Mouse (Mus musculus): ENCODE results near the gene B230217C12Rik.

B230217C12Rik gene

DNA sequence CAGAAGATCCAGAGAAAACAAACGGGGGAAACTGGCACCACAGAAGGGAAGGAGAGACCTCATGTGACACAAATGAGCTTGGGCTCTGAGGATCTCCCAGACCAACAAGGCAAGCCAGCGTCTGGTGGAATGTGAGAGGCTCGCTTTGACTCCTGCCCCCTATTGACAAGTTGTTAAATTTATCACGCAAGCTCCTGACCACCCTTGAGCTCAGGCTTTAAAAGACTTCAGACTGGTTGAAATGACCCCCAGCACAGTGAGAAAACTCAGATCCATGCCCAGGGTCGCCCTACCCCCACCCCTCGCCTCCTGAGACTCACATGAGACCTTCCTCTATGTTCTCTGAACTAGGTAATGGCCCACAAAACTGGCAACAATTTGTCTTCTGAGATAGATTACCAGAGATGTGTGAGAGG lies at the start of gene B230217C12Rik:
TSS of gene B230217C12Rik (plus strand) at position 242 of the 416 bp plus-strand sequence.
- DNase-seq (ENCODE audit: low spot score), result no peak

DNA sequence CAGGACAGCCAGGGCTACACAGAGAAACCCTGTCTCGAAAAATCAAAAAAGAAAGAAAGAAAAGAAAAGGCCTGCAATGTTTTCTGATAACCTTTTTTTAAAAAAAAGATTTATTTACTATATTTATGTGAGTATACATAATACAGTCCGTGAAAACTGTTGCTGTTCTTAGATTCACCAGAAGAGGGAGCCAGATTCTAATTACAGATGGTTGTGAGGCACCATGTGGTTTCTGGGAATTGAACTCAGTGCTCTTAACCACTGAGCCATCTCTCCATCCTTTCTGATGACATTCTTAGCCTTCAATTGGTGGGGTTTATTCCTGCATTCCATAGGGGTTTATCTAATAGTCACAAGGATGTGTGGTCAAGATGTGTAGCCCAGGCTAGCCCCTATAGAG lies 47.4 kb upstream of the B230217C12Rik start:
- DNase-seq (ENCODE audit: low spot score), result no peak

DNA sequence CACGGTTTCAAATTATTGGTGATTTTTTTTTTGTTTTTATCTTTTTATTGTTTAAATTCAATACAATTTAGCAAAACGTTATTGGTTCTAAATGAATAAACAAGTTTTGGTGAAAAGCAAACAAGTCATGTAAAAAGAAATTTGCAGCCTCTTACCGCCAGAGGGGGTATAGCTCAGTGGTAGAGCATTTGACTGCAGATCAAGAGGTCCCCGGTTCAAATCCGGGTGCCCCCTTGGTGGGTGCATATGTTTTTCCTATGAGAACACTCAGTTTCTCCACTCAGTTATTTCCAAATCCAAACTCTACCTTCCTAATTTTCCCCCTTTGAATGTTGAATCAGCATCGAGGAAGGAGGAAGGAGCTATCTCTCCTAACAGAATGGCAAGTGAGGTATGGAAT lies 43.7 kb upstream of the B230217C12Rik start:
- DNase-seq (ENCODE audit: low spot score), result no peak

DNA sequence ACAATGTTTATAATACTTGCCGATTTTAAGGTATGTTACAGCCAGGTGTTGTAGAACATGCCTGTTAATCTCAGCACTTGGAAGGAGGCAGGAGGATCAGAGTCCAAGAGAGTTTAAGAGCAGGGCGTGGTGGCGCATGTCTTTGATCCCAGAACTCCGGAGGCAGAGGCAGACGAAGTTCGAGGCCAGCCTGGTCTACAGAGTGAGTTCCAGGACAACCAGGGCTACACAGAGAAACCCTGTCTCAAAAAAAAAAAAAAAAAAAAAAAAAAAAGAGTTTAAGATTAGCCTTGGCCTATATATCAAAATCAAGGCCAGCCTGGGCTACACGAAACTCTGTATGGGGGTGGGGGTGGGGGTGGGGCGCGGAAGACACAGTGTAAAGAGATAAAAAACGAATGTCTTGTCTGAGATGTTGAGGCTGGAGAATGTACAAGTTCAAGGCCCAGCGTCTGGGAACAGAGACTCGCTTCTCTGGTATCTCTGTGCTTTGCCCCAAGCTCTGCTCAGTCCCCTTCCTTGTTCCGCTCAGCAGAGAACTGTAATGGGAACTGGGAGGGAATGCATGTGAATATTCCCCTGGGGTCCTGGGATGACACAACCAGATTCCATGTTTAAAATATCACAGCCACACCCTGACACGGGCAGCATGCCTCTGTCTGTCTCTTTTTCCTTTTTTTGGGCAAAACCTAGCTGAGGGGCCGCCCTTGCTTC lies 43.1 kb upstream of the B230217C12Rik start:
- no peak for DNase-seq (ENCODE audit: low spot score)

DNA sequence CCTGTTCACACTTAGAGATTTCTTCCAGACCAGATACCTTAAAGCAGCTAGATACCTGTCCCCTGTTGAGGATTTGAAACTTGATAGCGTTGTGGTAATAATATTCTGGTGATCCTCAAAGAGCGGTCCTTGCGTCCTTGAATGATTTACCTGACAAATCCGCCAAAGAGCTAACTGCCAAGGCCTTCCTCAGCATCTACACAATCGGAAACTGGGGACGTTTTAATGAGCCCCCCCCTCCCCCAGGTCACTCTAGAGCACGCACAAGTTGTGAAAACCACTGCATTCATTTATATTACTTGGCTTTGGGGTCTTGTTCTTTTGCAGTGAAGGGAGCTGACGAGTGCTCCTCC lies 42.5 kb upstream of the B230217C12Rik start:
- no peak for DNase-seq (ENCODE audit: low spot score)

DNA sequence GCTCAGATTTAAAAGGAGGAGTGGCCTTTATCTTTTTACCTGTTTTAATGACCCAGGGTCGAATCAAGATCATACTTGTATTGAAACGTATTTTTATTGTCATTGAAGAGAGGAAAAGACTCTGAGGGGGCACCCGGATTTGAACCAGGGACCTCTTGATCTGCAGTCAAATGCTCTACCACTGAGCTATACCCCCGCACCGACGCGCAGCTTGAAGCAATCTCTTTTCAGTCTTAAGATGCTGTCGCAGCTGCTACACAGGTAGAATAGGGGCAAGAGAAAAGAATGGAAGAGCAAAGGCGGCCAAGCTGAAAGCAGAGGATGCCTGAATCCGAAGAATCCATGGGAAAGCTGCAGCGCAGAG lies 41.8 kb upstream of the B230217C12Rik start, which contains the start of gene Lasp1:
TSS of gene Lasp1 (plus strand) at position 219 of the 364 bp plus-strand sequence.
- DNase-seq (ENCODE audit: low spot score), result peak; percentile 85

DNA sequence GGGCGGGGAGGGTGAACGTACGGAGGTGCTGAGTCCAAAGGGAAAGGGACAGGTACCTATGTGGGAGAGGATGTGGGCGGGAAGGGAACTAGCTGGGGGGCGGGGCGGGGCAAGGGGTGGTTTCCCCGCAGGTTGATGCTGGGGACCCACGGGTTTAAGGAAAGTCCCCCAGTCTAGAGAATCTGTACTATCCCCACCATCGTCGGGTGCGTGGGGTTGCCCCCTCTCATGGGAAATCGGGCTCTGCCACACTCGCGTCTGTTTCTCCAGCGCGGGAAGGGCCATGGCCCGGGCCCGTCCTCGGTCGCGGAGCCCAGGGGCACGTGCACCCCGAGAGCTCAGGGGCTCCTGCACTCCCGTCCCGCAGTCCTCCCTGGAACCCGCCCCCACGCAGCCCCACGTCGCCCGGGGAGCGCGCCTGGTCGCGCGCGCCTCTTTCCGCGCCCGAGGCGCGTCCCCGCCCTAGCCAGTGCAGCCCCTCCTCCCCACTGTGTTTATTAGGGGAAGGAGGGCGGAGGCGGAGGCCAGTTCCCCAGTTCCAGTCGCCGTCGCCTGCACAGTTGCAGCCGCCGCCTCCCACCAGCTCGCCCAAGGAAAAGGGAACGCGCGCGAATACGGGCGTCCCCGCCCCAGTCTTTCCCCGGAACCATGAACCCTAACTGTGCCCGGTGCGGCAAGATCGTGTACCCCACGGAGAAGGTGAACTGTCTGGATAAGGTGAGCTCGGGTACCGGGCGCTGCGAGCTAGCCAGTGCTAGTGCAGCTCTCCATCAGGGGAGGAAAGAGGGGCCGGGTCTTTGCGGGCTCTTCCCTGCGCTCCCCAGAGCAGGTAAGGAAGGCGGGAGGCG lies 41.2 kb upstream of the B230217C12Rik start:
- peak; percentile 80 for DNase-seq (ENCODE audit: low spot score)

DNA sequence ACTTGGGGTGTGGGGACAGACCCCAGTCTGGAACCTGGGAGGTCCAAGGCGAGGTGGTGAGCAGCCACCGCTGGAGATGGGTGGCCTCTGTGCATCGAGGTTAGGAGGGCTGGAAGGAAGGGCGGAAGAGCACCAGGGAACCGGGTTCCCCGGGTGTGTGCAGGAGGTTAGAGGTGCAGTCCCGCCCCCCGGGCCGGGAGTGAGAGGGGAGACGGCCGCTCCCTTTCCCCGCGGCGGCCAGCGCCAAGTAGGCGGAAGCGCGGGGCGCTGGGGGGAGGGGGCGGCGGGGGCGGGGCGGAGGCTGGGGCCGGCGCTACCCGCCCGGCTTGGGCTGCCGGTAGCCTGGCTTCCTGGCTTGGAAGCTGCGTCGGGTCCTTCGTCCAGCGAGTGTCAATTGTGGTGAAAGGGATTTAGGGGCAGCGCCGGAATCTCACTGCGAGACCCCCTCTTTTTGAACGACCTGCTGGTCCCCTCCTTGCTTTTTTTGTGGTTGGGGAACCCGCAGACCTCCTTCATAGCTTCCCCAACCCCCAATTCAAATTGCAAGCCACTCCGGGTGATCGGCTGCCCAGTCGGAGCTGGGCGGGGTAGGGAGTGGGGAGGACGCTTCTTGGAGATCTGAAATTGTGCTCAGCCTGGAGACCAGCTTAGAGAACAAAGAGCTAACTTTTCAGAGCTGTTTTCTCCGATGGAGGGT lies 40.4 kb upstream of the B230217C12Rik start:
- DNase-seq (ENCODE audit: low spot score), result no peak

DNA sequence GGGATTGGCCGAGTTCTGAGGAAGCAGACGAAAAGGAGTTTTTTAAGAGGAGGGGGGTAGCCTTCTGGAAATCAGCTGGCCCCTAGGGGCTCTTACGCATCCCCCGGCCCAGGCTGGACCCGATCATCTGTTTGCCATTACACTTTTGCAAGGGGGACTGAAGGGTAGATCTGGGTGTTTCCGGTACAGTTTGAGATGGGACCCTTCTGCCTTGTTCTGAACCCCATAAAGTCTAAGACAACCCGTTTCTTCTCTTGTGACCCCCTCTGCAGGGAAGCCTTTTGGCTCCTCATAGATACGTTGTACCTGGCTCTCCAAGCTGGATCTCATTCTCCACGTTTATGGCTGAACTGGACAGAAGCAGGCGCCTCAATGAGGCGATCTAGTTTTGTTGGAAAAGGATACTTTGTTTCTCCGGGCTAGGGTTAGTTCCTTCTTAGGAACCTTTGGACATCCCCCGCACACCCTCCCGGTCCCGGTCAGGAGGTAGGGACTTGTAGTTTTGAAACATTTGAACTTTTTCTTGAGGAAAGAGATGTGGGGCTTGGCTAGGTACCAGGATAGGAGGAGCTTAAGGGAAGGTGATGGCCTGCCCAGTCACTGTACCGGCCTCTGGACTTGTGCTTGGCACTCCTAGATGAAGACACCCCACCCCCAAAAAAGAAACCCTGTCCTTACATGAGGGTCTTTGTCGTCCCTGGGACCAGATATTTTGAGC lies 39.7 kb upstream of the B230217C12Rik start:
- DNase-seq (ENCODE audit: low spot score), result no peak

DNA sequence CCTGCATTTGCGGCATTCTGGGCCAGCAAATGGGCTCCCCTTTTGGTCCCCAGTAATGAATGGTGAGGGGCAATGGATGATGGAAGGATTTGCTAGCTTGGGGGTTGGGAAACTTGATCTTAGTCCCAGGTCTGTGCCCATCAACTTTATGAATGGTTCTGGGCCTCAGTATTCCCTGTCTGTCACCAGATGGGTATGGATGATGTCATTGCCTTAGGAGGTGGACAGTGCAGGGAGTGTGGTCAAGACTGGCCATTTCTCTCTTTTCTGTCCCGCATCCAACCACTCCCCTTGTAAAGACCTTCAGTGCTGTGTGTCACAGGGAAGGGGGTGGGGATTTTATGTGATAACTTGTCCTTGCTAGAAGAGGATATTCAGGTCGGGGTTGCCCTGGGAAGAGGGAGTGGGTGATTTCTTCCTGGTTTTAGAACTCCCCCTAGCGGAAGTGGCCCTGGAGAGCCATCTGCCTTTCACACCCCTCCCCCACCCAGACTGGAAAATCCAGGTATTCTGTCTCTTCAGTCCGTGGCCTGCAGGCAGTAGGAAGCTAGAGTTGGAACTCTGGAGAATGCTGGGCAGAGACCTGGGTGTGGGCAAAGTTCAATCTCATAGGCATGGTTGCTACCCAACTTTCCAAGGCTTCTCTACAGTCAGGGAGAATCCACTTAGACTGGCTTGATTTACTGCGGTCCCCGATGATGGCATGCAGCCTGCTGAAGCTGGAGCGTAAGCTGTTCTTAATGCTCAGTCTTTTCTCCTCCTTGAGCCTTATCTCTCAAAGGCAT lies 39.0 kb upstream of the B230217C12Rik start:
- no peak for DNase-seq (ENCODE audit: low spot score)

DNA sequence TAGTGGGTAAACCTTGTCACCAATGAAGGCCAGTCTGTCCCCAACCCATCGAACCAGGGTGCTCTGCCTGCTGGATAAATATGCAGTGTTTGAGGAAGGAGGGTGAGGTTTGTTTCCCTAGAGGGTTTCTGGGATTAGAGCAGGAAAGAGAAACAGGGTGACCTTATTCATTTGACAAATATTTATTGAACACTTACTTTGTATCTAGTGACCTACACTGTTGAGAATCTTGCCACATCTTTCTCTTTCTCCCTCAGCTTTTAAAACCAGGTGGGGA lies 38.4 kb upstream of the B230217C12Rik start:
- no peak for DNase-seq (ENCODE audit: low spot score)

DNA sequence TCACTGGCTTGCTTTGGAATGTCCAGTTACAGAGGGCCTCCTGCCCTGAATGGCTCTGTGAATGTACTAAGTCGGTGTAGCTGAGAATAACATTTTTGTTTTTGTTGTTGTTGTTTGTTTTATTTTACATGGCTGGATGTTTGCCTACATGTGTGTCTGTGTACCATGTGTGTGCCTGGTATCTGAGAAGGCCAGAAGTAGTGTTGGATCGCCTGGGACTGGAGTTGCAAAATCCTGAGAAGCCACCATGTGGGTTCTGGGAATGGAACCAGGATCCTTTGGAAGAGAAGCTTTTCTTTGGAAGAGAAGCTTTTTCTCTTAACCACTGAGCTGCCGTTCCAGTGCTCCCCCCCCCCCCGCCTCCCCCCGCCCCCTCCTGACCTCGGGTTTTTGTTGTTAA lies 38.1 kb upstream of the B230217C12Rik start:
- DNase-seq (ENCODE audit: low spot score), result no peak

DNA sequence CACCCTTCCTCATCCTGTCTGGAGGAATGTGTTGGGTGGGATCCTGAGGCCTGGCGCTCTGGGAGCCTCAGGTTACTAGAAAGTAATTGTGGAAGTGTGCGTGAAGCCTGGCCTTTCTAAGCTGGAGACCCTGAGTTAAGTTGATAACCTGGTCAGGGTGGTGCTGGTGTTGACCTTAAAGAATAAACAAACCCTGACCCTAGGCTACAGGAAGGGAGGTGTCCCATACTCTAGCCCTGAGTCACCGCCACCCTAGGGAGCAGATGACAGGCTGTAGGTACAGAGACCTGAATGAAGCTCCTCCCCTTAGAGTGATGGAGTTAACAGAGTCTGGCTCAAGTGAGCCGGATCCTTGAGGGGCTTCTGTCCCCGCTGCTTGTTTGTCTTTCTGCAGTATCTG lies 36.7 kb upstream of the B230217C12Rik start:
- DNase-seq (ENCODE audit: low spot score), result no peak

DNA sequence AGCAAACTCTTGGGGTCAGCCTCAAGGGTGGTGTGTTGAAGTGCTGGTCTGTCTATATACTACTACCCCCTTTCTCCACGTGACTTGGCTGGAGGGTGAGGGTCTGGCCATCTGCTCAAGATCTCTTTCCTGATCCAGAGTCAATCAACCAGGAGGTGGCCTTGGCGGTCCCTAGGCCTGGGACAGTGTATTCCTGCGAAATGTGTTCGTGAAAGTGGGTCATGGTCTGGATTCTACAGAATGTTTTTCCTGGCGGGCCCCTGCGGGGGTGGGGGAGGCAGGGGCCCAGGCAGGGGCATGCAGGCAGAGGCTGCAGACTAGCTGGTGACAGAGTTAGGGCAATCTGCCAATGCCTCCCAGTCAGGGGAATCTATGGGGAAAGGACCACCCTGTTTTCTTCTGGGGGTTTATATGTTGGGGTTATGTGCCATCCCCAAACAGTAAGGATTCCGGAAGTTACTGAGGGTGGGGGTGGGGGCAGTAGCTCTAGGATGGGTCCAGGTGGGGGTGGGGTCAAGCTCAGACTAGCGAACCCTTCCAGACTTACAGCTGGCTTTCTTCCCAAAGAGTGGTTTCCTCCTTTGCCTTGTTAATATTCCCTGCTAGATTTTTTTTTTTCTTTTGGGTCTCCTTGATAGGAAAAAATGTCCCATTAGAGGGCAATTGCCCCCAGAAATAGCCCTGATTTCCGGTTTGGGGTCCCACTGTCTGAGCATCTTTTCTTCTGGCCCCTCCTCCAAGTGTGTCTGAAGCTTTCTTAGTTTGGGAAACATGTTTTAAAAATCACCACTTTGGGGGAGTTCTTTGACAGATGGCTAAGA lies 35.5 kb upstream of the B230217C12Rik start:
- DNase-seq (ENCODE audit: low spot score), result no peak

DNA sequence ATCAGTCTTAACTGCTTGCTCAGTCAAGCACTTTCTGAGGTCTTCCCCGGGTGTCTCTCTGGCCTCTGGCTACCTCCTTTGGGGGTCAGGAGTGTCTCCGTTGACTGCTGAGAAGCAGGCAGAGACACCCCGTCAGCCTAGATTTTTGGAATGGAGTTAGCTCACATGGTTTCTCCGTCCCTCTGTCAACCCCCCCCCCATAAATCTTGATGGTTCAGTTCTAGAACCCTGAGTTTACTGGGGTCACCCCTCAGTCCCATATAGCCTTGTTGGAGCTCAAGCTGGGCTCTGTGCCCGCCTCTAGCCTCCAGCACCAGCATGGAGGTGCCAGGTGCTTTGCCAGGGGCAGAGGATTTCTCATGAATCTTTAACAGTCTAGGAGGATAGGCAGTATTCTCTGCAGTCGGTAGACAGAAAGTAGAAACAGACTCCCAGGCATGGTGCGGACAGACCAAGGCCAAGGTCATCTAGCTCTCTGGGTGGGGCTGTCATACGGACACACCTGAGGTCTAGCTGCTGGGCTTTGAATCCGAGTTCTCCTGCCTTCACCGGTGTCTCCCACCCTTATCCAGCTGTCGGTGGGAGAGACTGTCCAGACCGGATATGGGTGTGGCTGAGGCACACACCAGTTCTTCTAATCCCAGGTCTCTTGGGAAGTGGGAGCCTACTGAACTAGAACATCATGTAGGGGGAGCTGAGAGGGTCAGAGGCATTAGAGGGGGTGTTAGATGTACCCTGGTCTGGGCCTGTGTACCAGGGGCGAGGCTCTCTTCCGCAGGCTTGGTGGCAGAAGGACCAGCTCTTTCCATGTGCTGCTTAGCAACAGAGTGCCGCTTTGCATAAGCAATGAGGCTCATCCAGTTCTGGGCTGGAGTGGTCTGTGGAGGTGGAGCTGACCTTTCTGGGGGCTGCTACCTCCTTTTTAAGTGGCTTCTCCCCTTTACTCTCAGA lies 34.6 kb upstream of the B230217C12Rik start:
- DNase-seq (ENCODE audit: low spot score), result no peak

DNA sequence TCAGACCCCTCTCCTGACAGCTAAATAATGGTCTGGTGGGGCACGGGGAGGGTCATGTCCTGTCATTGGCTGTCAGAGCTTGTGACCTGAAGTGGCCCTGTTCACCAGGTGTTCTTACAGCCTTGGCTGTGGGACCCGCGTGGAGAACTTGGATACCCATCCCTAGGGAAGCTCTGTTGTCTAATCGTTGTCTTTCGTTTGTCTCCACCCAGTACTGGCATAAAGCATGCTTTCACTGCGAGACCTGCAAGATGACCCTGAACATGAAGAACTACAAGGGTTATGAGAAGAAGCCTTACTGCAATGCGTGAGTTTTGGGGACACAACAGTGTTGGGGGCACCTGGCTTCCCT lies 34.0 kb upstream of the B230217C12Rik start:
- no peak for DNase-seq (ENCODE audit: low spot score)

DNA sequence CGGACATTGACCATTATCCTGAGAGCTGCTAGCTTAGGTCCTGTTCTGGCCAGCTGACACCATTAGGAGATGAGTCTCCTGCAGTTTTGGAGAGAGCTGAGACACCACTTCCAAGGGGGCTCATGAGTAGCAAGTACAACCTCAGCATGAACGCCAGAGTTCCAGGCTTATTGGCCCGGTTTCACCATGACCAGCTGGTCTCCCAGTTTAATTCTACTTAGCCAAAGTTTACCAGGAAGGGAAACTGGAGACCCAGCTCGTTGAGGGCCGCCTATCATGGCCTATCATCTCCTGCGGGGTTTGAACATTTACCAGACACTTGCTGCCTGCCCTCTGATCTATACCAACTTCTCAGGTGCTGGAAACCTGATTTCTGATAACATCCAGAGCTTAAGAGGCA lies 33.0 kb upstream of the B230217C12Rik start:
- DNase-seq (ENCODE audit: low spot score), result no peak

DNA sequence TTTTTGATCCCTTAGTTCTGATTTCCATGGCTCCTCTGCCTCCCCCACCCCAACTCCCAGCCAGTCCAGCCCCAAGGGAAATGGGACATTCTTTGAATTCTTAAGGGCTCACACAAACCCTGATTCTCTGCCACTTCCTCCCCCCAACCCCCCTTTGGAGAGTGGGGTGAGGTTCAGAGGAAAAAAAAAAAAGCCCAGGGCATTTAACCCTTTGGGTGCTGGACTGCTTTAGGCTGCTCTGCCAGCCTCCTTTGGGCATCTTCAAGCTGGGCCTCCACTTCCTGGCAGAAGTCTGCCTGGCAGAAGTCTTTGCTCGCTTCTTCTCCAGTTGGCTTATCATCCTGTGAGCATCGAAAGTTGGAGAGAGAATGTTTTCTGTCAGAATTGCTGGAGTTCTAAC lies 32.5 kb upstream of the B230217C12Rik start:
- no peak for DNase-seq (ENCODE audit: low spot score)

DNA sequence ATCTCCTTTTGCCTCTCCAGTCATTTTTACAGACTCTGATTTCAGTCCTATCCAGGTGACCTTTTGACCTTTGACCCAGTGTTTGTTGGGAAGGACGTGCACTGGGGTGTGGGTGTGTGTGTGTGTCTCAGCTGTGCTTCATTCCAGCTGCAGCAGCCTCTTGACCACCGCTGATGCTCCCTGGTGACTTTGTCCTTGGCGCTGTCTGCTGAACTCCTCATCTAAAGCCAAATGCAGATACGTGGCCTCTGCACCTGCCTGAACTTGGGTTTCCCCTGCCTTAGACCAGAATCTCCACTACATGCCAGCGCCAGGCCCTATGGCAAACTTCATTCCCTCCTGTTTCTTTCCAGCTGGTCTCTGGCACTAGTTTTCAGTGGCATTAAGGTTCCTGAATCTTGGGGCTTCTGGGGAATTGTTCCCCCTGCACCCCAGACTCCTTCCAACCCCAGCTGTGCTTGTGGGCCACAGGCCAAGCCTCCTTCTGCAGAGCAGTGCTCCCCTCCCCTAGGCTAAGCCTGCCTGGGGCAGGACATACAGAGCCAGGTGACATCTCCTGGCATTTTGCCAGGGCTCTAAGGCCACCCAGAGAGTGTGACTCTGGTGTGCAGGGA lies 31.9 kb upstream of the B230217C12Rik start:
- DNase-seq (ENCODE audit: low spot score), result no peak
